Mouse (Mus musculus) megakaryocyte, embryonic 14.5 days (primary cell): ENCODE results near the gene Gse1.

Experiments
- FLI1 ChIP-seq: IDR thresholded peaks from 2 replicates; pipeline ENCODE4 v1.6.1; 2012; ENCODE audit warnings: low read length, inconsistent platforms, mixed read lengths
- GATA1 ChIP-seq: IDR thresholded peaks from 3 replicates; pipeline ENCODE4 v1.6.1; 2012; ENCODE audit warnings: mixed read lengths, low read length, inconsistent platforms, borderline replicate concordance

GRCm38 (mm10) chr8:120325172-120325767 lies 97.0 kb downstream of the Gse1 start:
- TF ChIP-seq GATA1 (no peak), FLI1 (no peak)
